Mouse (Mus musculus) testis, adult 2 months (tissue): ENCODE measurements around the gene Mmrn2.

Experiments used
- CTCF ChIP-seq: fragments of 200-500 bp; IDR thresholded peaks from 2 replicates; pipeline ENCODE4 v1.5.1; 2012; ENCODE audit warnings: low read depth, mild to moderate bottlenecking, inconsistent platforms, low read length, moderate library complexity; ENCODE audit not compliant: control insufficient read depth, insufficient read depth, insufficient replicate concordance
- POLR2A ChIP-seq: fragments of 200-500 bp; IDR thresholded peaks from 2 replicates; pipeline ENCODE4 v1.6.1; 2012; ENCODE audit warnings: low read depth, mild to moderate bottlenecking, inconsistent platforms, low read length, moderate library complexity; ENCODE audit not compliant: control insufficient read depth

DNA sequence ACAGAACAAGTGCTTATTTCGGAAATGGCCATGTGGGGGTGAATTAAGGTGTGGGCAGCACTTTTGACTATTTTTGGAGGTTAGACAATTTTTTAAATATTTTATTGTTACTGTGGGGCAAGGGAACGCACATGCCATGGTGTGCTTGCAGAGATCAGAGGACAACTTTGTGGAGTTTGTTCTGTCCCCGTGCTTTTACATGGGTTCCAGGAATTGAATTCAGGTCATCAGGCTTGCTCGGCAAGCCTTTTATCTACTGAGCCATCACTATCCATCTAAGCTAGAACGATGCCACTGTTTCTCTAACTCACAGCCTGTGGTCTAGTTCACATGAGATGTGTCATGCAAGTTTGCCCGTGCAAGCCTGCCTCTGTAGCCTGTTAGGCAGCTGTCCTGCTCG lies 27.0 kb upstream of the Mmrn2 start:
- TF ChIP-seq CTCF (no peak), POLR2A (no peak)
